Mouse (Mus musculus) layer of hippocampus, postnatal 25 days (tissue): ENCODE measurements around the gene Ilvbl. TPM values are rescaled to one million over a fixed set of nuclear protein-coding genes. Genes with fewer than 3 reads are reported as not detected.
"Not testable (repeated sequence)": the region's sequence is repeated elsewhere in the genome, so short reads cannot be mapped to it uniquely, and the experiment has no call there.

Source experiments
- DNase-seq, 2 experiments: peaks; one replicate each; pipeline ENCODE4 v3.0.0; 2022; ENCODE audit warnings: mixed read lengths in 2 of 2, low spot score in 1 of 2; ENCODE audit errors: extremely low spot score in 1 of 2
- microRNA-seq, 2 experiments: library from miRNA; unstranded; fragments of <30 nt; microRNA quantifications; one replicate each; pipeline ENCODE4 v1.2.0; 2021
- total RNA-seq, 2 experiments: library from RNA; stranded (reverse); gene quantifications; 2 replicates each; pipeline ENCODE4 v1.2.3; 2021

Ilvbl gene
- total RNA-seq, 2 experiments from 2014 or later = 22.7 to 28.5 TPM

- DNase-seq = no peak
Measured at GRCm38 (mm10) chr10:78590744-78591143, 16.6 kb downstream of the Ilvbl start.

DNA sequence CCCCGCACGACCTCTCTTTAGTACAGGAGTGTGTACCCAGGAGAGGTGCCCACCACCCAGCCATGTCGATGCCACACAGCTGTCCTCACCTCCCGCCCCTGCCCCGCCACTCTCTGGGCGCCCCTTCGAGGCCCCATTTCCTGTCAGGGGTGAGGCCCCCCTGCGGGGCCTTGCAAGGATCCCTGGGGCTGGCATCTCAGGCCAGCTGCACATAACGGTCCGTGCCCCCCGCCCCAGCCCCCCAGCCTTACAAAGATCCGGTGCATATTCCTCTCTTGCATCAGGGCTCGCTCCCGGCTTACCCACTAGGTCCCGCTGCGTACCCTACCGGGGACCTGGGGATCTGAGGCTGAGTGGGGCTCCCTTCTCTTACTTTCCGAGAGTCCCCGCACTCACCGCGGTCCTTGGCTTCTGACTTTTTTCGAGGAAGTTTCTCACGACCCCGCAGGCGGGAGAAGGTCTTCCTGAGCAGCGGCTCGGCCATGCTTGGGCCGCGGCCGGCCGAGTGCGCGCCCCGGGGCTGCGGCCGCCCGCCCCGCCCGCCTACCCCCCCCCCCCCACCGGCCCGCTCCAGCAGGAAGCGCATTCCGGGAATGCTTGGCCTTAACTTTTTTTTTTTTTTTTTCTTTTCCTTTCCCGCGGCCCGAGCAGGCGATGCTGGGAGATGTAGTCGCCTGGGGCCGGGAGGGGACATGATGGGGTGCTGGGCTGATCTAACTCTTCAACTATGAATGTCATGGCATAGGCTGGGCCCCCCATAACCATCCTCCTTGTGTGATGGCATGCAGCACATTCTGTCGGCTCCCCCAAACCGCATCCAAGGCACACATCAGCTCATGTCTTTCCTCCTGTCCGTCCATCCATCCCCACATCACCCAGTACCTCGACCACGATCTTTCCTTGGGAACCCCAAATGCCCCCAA is 17.5 kb downstream of the Ilvbl start, which contains the start of gene Syde1:
Gene Syde1 (minus strand): TSS at position 559 of the 923 bp plus-strand sequence.
- no peak for DNase-seq

DNA sequence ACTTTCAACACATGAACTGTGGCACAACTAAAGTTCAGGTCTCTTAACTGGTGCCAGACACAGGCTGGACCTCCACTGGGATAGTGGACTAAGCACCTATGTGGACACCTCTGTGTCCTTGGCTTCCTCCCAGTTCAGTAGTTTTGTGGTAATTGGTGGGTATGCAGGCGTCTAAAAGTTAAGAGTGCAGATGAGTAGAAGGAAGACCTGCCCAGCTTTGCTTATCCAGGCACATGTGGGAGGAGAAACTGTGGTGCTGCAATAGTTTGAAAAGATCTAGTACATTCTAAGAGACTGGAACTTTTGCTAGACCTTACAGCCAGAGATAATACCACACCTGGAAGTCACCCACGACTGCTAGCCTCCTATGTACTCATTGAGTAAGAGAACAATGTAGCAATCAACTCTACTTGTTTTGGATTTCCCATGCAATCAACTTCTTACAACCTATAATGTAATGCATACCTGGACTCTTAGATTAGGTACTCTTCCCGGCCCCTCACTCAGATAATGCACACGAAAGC is 18.8 kb downstream of the Ilvbl start:
- DNase-seq = no peak

DNA sequence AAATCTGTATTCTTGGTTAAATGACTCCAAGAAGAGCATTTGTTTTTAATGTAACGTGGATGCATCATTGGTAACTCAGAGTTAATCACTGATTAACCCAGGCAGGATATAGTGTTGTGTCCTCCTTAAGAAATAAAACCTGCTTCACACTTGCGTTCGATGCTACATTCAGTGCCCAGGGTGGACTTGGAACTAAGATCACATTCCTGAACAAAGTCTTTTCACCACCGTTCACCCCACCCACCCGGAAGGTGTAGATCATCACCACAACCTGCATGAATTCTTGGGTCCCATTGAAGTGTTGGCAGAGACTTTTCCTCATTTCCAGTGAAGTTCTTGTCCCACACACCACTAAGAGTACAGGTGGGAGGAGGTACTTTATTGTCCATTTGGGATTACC is 19.6 kb downstream of the Ilvbl start:
- no peak for DNase-seq

GRCm38 (mm10) chr10:78594157-78594556 is 20.0 kb downstream of the Ilvbl start:
- no peak for DNase-seq

DNA sequence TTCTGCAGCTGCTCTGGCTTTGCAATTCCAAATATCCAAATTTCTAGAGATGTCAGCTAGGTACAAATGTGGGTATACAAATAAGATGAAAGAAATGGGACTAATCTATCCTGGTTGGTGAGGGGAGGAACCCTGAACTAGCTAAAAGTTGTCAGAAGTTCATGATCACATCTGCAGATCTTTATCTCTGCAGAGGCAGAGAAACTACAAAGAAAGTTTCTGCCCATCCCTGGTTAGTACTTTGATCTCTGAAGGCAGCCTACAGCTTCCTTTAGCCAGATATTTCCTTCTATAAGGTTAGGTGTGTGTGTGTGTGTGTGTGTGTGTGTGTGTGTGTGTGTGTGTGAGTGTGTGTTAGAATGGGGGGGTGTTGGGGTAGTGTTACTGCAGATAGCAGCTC is 20.4 kb downstream of the Ilvbl start:
- no peak for DNase-seq

DNA sequence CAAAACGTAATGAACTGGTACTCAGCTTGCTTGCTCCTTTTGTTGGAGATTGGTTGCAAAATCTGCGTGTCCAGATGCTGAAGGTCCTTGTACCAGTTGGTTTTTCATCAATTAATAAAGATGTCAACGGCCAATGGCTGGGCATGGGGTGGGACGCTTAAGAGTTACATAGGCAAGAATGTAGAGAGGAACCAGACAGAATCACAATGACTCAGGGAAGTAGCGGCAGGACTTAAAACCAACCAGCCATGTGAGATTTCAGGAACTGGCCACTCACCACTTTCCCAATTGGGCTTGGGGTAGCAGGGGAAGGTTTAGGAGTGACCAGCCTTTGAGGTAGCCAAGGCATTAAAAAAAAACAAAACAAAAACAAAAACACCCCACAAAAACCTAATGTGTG is 25.7 kb downstream of the Ilvbl start:
- DNase-seq = no peak

DNA sequence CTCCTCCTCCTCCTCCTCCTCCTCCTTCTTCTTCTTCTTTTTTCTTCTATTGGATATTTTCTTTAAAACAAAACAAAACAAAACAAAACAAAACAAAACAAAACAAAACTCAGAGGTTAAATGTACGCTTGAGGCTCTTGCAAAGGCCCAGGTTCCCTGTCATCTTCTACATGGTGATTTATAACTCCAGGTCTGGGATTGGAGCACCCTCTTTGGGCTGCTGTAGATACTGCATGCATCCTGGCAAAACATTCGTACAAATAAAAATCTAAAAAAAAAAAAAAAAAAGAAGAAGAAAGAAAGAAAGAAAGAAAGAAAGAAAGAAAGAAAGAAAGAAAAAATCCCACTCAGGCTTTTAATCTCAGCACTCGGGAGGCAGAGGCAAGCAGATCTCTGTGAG is 30.9 kb downstream of the Ilvbl start:
- peak in 1 of 2 experiments; percentile 46 for DNase-seq

DNA sequence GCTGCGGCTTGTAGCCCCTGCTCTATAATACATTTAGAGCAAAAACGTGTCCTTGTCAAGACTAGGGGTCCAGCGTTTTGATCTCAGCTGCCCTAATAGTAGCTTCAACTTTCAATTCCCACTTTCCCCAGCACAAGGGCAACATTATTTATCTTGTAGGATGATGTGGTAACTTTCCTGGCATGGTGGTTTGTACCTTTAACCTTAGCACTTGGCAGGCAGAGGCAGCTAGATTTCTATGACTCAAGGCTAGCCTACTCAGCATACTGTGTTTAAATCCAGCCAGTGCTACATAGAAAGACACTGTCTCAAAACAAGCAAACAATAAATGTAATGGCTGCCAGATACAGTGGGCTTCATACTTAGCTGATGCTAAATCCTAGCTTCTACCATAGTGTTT is 33.5 kb downstream of the Ilvbl start:
- no peak for DNase-seq

DNA sequence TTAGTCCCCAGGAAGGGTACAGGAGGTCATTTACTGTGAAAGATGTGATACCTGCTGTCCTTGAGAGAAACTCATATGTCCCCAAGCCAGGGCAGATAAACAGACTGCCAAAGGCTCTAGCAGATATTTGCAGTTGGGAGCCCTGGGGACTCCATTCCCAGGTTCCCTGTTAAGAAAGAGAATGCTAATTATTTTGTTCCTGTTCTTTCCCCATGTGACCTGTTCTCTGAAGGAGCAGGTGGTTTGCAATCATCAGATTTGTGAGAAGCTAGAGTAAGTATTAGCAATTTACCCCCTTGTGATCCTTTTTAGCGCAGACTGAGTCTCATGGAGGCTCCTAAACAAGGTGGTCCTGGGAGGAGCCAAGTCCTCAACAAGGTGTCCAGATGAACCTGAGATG is 43.8 kb downstream of the Ilvbl start, which contains the start of gene Olfr1357:
Gene Olfr1357 (minus strand): TSS at position 101 of the 400 bp plus-strand sequence.
- DNase-seq = no peak

GRCm38 (mm10) chr10:78623143-78623542 is 49.0 kb downstream of the Ilvbl start:
- DNase-seq = not testable (repeated sequence)

GRCm38 (mm10) chr10:78630194-78630593 is 56.0 kb downstream of the Ilvbl start:
- peak in 1 of 2 experiments; percentile 59 for DNase-seq

DNA sequence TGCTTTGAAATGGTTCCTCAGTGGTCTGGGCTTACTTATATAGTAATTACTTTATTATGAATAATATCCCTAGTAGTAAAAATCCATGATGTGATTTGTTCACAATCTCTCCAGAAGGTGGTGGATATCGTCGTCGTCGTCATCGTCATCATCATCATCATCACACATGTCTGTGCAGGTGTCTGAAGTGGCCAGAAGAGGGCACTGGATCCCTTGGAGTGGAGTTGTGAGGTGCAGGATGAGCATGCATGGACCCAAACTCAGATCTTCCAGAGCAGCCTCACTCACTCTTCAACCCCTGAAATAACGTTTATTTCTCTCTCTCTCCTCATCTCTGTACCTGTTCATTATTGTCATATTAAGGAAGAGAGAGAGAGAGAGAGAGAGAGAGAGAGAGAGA is 58.2 kb downstream of the Ilvbl start:
- DNase-seq = peak; percentile 8 to 23

Small RNA genes lying within 50 kb of the gene (microRNA-seq; reads per million reads assigned to microRNA genes)
- 0 reads per million in 2 experiments for gene Gm27541

Other genes starting within 250 kb of the Ilvbl start
- gene Agpat3, start 221.9 kb upstream of the Ilvbl start, total RNA-seq = 100 to 1,000 TPM; 233 TPM
- gene Rrp1, start 161.3 kb upstream of the Ilvbl start, total RNA-seq = 100 to 1,000 TPM; 332 to 335 TPM
- gene Cstb, start 148.7 kb upstream of the Ilvbl start, total RNA-seq = 10 to 100 TPM; 38.7 to 40.7 TPM
- gene Pdxk, start 109.4 kb upstream of the Ilvbl start, total RNA-seq = 10 to 100 TPM; 88.2 to 97.2 TPM
- gene Olfr1358, start 56.9 kb upstream of the Ilvbl start, total RNA-seq = not detected
- 1 to 10 TPM; 5.9 to 6.3 TPM for gene Syde1, start 17.6 kb downstream of the Ilvbl start, total RNA-seq
- not detected for gene Olfr1357, start 43.7 kb downstream of the Ilvbl start, total RNA-seq
- gene Casp14, start 143.9 kb downstream of the Ilvbl start, total RNA-seq = not detected
- gene Ccdc105, start 178.7 kb downstream of the Ilvbl start, total RNA-seq = under 1 TPM; 0.42 to 0.47 TPM
- gene Slc1a6, start 206.2 kb downstream of the Ilvbl start, total RNA-seq = 10 to 100 TPM; 11.0 to 12.5 TPM